Mouse (Mus musculus): ENCODE measurements around the gene Adamtsl5.

DNA sequence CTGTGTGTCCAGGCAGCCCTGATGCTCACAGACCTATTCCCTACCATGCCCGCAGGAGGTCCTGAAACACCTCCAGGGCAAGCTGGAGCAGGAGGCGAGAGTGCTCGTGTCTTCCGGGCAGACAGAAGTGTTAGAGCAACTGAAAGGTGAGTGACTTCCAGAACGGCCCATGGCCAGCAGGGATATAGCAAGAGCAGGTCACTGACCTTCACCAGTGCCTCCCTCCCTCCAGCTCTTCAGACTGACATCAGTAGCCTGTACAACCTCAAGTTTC lies 46.2 kb downstream of the Adamtsl5 start:
- TF ChIP-seq CTCF (IDR thresholded peaks at IDR 0.05; ENCODE audit: low read depth) (no peak), EP300 (IDR thresholded peaks at IDR 0.05; ENCODE audit: low read depth) (no peak)

All from heart, postnatal 0 days (tissue).